Mouse (Mus musculus) liver, postnatal 0 days (tissue): ENCODE measurements around the gene Hcn1.

Experiments used
- CTCF ChIP-seq: sonication (generic); IDR thresholded peaks from 2 replicates; pipeline ENCODE4 v1.5.1; 2016; ENCODE audit warnings: antibody characterized with exemption, low read depth
- EP300 ChIP-seq: IDR thresholded peaks from 2 replicates; pipeline ENCODE4 v1.6.1; 2016; ENCODE audit warnings: antibody characterized with exemption, low read depth, mild to moderate bottlenecking

DNA sequence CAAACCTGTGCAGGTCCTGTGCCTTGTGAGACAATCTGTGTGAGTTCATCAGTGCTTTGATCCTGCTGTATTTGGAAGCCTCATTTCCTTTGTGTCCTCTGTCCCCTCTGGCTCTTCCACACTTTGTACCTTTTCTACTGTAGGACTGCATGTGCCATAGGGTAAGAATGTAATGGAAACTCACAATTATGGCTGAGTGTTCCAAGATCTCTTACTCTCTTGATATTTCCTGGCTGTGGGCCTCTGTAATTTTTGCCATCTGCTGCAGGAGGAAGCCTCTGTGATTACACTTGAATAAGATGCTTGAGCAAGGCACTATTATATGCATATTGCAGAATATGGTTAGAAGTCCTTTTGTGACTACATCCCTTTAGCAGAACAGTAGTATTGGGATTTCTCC lies 240.2 kb downstream of the Hcn1 start:
- TF ChIP-seq CTCF (no peak), EP300 (no peak)
